Mouse (Mus musculus) lung, adult 2 months (tissue): ENCODE measurements around the gene Atp2a2.

Experiments
- CTCF ChIP-seq: fragments of 200-500 bp; IDR thresholded peaks from 2 replicates; pipeline ENCODE4 v1.5.1; 2011; ENCODE audit warnings: mild to moderate bottlenecking, low read length, control low read depth; ENCODE audit not compliant: insufficient read depth
- POLR2A ChIP-seq: fragments of 200-500 bp; IDR thresholded peaks from 2 replicates; pipeline ENCODE4 v1.6.1; 2011; ENCODE audit warnings: low read depth, mild to moderate bottlenecking, control low read depth, low read length, borderline replicate concordance; ENCODE audit errors: extremely low read depth

- TF ChIP-seq POLR2A (no peak), CTCF (no peak)
Measured at GRCm38 (mm10) chr5:122503760-122504119, 1.7 kb upstream of the Atp2a2 start.
